Mouse (Mus musculus): ENCODE data around the gene Alg10b.
"Not testable (repeated sequence)": the region's sequence is repeated elsewhere in the genome, so short reads cannot be mapped to it uniquely, and the experiment has no call there.

The Alg10b gene

GRCm38 (mm10) chr15:90223969-90224750 lies at the start of gene Alg10b:
TSS of gene Alg10b (plus strand) at chr15:90224311.
- peak; percentile 81 to 88 for DNase-seq

GRCm38 (mm10) chr15:90183108-90183507 lies 41.0 kb upstream of the Alg10b start:
- not testable (repeated sequence) for DNase-seq

- DNase-seq = no peak
These were observed 40.6 kb upstream of the Alg10b start for GRCm38 (mm10) chr15:90183511-90183910.

GRCm38 (mm10) chr15:90184743-90185142 lies 39.4 kb upstream of the Alg10b start:
- DNase-seq = no peak

- no peak for DNase-seq
These were observed 34.6 kb upstream of the Alg10b start for GRCm38 (mm10) chr15:90189477-90189876.

- no peak for DNase-seq
These were observed 10.2 kb upstream of the Alg10b start for GRCm38 (mm10) chr15:90213946-90214345.

- DNase-seq = peak; percentile 5 to 25
These were observed 9.2 kb upstream of the Alg10b start for GRCm38 (mm10) chr15:90214913-90215312.

- DNase-seq = peak; percentile 12 to 17
These were observed 1.0 kb downstream of the Alg10b start for GRCm38 (mm10) chr15:90225058-90225575.

- no peak for DNase-seq
These were observed 13.5 kb downstream of the Alg10b start for GRCm38 (mm10) chr15:90237657-90238056.

GRCm38 (mm10) chr15:90244081-90244480 lies 20.0 kb downstream of the Alg10b start:
- DNase-seq = no peak

GRCm38 (mm10) chr15:90249694-90250093 lies 25.6 kb downstream of the Alg10b start:
- no peak for DNase-seq

- DNase-seq = no peak
These were observed 58.8 kb downstream of the Alg10b start for GRCm38 (mm10) chr15:90282876-90283275.

Data from lung, adult 18-20 months (tissue).